Mouse (Mus musculus): ENCODE measurements around the gene Bcl2l15.

DNA sequence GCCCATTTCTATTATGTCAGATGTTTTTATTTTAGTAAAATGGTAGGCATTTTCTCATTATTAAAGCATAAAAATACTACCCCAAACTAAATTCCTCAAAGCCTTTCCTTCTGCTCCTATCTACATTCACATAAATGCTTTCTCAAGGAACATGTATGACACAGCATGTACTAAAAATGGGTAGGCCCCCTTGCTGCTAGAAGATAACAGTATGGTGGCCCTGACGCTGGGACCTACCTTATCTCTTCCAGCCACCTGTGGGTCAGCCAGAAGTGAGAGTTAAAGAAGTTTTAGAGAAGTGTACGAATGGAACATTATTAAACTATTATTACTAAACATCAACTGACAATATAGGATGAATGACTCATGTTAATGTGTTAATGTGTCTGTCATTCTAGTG lies 32.9 kb upstream of the Bcl2l15 start:
- TF ChIP-seq CTCF (IDR thresholded peaks at IDR 0.05; ENCODE audit: insufficient read depth, low read depth, low read length), result no peak
- no peak for TF ChIP-seq POLR2A (IDR thresholded peaks at IDR 0.05; ENCODE audit: insufficient read depth, low read depth, low read length)

Measured in olfactory bulb, adult 2 months (tissue).